Mouse (Mus musculus): ENCODE measurements around the gene Rnf183. TPM values are rescaled to one million over a fixed set of nuclear protein-coding genes. Genes with fewer than 3 reads are reported as not detected.

Gene Rnf183
- polyA plus RNA-seq, 1 experiment from 2014 or later, result not detected

GRCm38 (mm10) chr4:62395806-62396205, 39.2 kb downstream of the Rnf183 start:
- Histone ChIP-seq H3K4me2 (ENCODE audit: low read depth, low read length) (no peak overlapping the region), H3K9ac (replicated peaks) (no peak overlapping the region), H3K27ac (ENCODE audit: low read depth) (peak overlapping the region; percentile 44), H3K27me3 (ENCODE audit: insufficient read depth, low read length) (no peaks in the 10 kb centered on the region), H3K4me3 (ENCODE audit: low read depth, low read length) (no peak overlapping the region), H3K4me1 (ENCODE audit: insufficient read depth) (peaks cover 8% of the 10 kb centered on the region; the same call in 1 of the 2 replicates), H3K9me3 (ENCODE audit: low read length) (no peaks in the 10 kb centered on the region), H3K36me3 (replicated peaks; ENCODE audit: insufficient read depth, low read length) (peaks cover 57% of the 10 kb centered on the region)
- ATAC-seq, result peak; percentile 38; the same call in 1 of the 2 replicates
- DNase-seq, result peak; percentile 22
- TF ChIP-seq EP300 (IDR thresholded peaks at IDR 0.05; ENCODE audit: low read depth) (no peak), CTCF (IDR thresholded peaks at IDR 0.05; ENCODE audit: low read depth) (no peak)
- WGBS (ENCODE audit: insufficient replicate concordance), result 47% methylated on average over 1 of the region's 1 CpGs

DNA sequence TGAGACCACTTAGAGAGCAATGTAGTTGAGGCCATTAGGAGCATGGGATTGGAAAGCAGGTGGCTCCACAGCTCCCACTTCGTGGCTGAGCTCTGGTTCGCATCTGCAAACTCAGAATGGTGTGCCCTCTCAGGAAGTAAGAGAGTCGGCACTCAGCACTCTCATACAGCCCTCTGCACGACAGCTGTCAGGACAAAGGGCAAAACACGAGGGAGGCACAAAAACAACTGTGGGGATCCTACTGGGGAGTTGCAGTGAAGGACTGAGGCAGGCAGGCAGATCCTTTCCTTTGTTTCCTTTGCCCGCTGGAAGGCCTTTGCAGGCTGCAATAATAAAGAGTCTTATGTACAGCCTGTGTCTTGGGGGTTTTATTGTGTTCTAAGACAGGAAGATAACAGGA, 41.6 kb downstream of the Rnf183 start:
- no peak overlapping the region for H3K4me2 ChIP-seq (ENCODE audit: low read depth, low read length)
- H3K36me3 ChIP-seq (replicated peaks; ENCODE audit: insufficient read depth, low read length), result peaks cover 51% of the 10 kb centered on the region
- peaks cover 16% of the 10 kb centered on the region for H3K4me1 ChIP-seq (ENCODE audit: insufficient read depth)
- DNase-seq (no peak), ATAC-seq (no peak)
- WGBS (ENCODE audit: insufficient replicate concordance), result 70% methylated on average over 6 of the region's 6 CpGs
- H3K27me3 ChIP-seq (ENCODE audit: insufficient read depth, low read length), result no peaks in the 10 kb centered on the region
- no peak overlapping the region for H3K4me3 ChIP-seq (ENCODE audit: low read depth, low read length)
- TF ChIP-seq EP300 (IDR thresholded peaks at IDR 0.05; ENCODE audit: low read depth) (no peak), CTCF (IDR thresholded peaks at IDR 0.05; ENCODE audit: low read depth) (no peak)
- H3K9ac ChIP-seq (replicated peaks), result no peak overlapping the region
- H3K27ac ChIP-seq (ENCODE audit: low read depth), result no peak overlapping the region
- no peaks in the 10 kb centered on the region for H3K9me3 ChIP-seq (ENCODE audit: low read length)

- Histone ChIP-seq H3K9me3 (ENCODE audit: low read length) (no peaks in the 10 kb centered on the region), H3K27me3 (ENCODE audit: insufficient read depth, low read length) (no peaks in the 10 kb centered on the region), H3K27ac (ENCODE audit: low read depth) (no peak overlapping the region), H3K9ac (replicated peaks) (no peak overlapping the region), H3K4me2 (ENCODE audit: low read depth, low read length) (no peak overlapping the region), H3K36me3 (replicated peaks; ENCODE audit: insufficient read depth, low read length) (peaks cover 54% of the 10 kb centered on the region), H3K4me1 (ENCODE audit: insufficient read depth) (peaks cover 14% of the 10 kb centered on the region), H3K4me3 (ENCODE audit: low read depth, low read length) (no peak overlapping the region)
- TF ChIP-seq CTCF (IDR thresholded peaks at IDR 0.05; ENCODE audit: low read depth) (peak; percentile 22; the same call in 1 of the 2 replicates), EP300 (IDR thresholded peaks at IDR 0.05; ENCODE audit: low read depth) (no peak)
- ATAC-seq (no peak), DNase-seq (peak; percentile 32)
- 70% methylated on average over 7 of the region's 7 CpGs for WGBS (ENCODE audit: insufficient replicate concordance)
Measured at GRCm38 (mm10) chr4:62391892-62392291, 43.2 kb downstream of the Rnf183 start.

DNA sequence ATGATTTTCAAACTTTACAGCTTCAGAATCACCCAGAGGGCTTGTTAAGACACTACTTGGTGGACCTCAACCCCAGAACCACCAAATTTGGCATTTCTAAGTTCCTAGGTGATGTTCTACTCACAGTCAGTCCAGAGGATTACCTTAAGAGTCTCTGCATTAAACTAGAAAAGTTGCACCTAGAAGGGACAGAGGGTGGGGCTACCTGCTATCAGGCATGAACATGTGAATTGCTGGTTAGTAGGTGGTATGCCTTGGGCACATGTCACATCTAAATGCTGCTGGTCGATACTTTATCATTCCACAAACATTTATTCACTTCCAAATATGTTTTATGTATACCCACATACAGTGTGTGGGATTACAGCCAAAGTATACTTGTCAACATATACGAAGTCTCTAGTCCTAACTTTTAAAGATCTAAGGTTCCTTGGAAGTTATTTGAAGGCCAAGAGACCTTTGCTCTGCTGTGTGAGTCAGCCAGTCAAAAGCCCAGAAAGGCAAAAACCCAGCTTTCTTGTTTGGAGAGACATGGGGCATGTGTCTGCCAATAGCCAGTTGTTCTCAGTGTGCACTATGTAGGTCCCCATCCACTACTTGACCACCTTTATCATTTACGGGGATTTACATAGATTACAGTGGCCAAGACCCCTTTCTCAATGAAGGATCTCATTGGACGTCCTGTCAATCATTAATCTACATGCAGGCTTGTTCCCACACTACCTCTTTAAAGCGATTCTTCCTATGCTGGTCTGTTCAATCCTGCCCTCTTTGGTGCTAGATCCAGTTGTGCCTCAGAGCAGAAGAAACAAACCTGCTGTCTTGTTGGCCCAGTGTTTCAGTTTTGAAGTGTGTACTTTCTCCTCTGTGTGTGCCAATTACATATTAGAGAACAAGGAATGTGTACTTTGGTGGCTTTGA, 45.2 kb downstream of the Rnf183 start:
- ATAC-seq (no peak; the same call in 1 of the 2 replicates), DNase-seq (no peak)
- no peak overlapping the region for H3K4me2 ChIP-seq (ENCODE audit: low read depth, low read length)
- peak overlapping the region; percentile 29; the same call in 1 of the 2 replicates for H3K27ac ChIP-seq (ENCODE audit: low read depth)
- H3K27me3 ChIP-seq (ENCODE audit: insufficient read depth, low read length), result no peaks in the 10 kb centered on the region
- peaks cover 8% of the 10 kb centered on the region; the same call in 1 of the 2 replicates for H3K4me1 ChIP-seq (ENCODE audit: insufficient read depth)
- WGBS (ENCODE audit: insufficient replicate concordance), result 66% methylated on average over 5 of the region's 5 CpGs
- peaks cover 51% of the 10 kb centered on the region for H3K36me3 ChIP-seq (replicated peaks; ENCODE audit: insufficient read depth, low read length)
- H3K9ac ChIP-seq (replicated peaks), result no peak overlapping the region
- H3K9me3 ChIP-seq (ENCODE audit: low read length), result no peaks in the 10 kb centered on the region
- TF ChIP-seq CTCF (IDR thresholded peaks at IDR 0.05; ENCODE audit: low read depth), result no peak
- TF ChIP-seq EP300 (IDR thresholded peaks at IDR 0.05; ENCODE audit: low read depth), result no peak
- no peak overlapping the region for H3K4me3 ChIP-seq (ENCODE audit: low read depth, low read length)

DNA sequence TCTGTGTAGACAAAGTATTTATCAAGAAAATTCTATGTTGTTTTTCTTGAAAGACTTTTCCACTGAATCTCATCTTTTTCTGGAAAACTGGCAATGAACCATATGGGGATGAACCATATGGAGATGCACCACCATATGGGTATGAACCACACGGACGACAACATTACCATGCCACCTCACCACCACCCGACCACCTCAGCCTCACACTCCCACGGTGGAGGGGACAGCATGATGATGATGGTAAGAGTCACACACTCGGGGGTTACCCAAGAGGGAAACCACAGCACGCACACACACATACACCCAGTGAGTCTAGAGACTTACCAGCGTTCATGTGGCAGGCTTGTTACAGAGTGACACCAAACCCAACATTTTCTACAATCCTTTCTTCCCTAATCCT, 49.6 kb downstream of the Rnf183 start:
- Histone ChIP-seq H3K27ac (ENCODE audit: low read depth) (no peak overlapping the region), H3K9ac (replicated peaks) (no peak overlapping the region), H3K4me3 (ENCODE audit: low read depth, low read length) (no peak overlapping the region), H3K36me3 (replicated peaks; ENCODE audit: insufficient read depth, low read length) (peaks cover 34% of the 10 kb centered on the region), H3K9me3 (ENCODE audit: low read length) (no peaks in the 10 kb centered on the region), H3K27me3 (ENCODE audit: insufficient read depth, low read length) (no peaks in the 10 kb centered on the region), H3K4me1 (ENCODE audit: insufficient read depth) (peaks cover 21% of the 10 kb centered on the region), H3K4me2 (ENCODE audit: low read depth, low read length) (no peak overlapping the region)
- TF ChIP-seq EP300 (IDR thresholded peaks at IDR 0.05; ENCODE audit: low read depth) (no peak), CTCF (IDR thresholded peaks at IDR 0.05; ENCODE audit: low read depth) (no peak)
- ATAC-seq (no peak), DNase-seq (no peak)
- WGBS (ENCODE audit: insufficient replicate concordance), result 80% methylated on average over 7 of the region's 7 CpGs

GRCm38 (mm10) chr4:62384159-62384558, 50.9 kb downstream of the Rnf183 start:
- ATAC-seq, result peak; percentile 90
- H3K4me3 ChIP-seq (ENCODE audit: low read depth, low read length), result no peak overlapping the region
- WGBS (ENCODE audit: insufficient replicate concordance), result 71% methylated on average over 1 of the region's 1 CpGs
- H3K27ac ChIP-seq (ENCODE audit: low read depth), result peak overlapping the region; percentile 52
- peaks cover 19% of the 10 kb centered on the region for H3K4me1 ChIP-seq (ENCODE audit: insufficient read depth)
- H3K27me3 ChIP-seq (ENCODE audit: insufficient read depth, low read length), result no peaks in the 10 kb centered on the region
- DNase-seq, result no peak
- H3K36me3 ChIP-seq (replicated peaks; ENCODE audit: insufficient read depth, low read length), result peaks cover 28% of the 10 kb centered on the region
- no peaks in the 10 kb centered on the region for H3K9me3 ChIP-seq (ENCODE audit: low read length)
- peak overlapping the region; percentile 22; the same call in 1 of the 2 replicates for H3K4me2 ChIP-seq (ENCODE audit: low read depth, low read length)
- no peak overlapping the region for H3K9ac ChIP-seq (replicated peaks)
- TF ChIP-seq CTCF (IDR thresholded peaks at IDR 0.05; ENCODE audit: low read depth), result 0 out of 2 replicates have a peak, but pooled peaks have one; percentile 7
- no peak for TF ChIP-seq EP300 (IDR thresholded peaks at IDR 0.05; ENCODE audit: low read depth)
